Mouse (Mus musculus): ENCODE results near the gene Dyrk2. TPM values are rescaled to one million over a fixed set of nuclear protein-coding genes. Genes with fewer than 3 reads are reported as not detected.
A peak's percentile ranks its signal among the peaks of the same experiment; 100 is the strongest.

The Dyrk2 gene
- total and polyA plus RNA-seq, 2 experiments from 2014 or later: 9.6 to 73.4 TPM

DNA sequence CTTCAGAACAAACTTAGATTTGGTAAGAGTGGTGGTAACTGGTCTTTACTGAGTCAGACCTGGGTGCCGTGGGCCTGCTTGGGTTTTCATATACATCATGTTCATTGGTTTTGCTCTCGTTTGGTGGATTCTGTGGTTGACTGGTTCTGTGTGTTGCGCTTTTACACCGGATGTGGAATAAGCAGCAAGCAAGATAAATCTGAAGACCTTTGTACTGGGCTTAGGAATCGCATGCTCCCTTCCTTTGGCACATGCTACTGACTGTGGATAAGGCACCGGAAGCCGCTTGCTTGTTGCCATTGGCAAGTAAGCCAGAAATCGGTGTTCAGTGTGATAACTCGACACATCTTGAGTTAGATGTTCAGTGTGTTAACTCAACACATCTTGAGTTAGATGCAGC is 15.4 kb downstream of the Dyrk2 start:
- no peak overlapping the region for H3K4me3 ChIP-seq (ENCODE audit: low read depth, low read length)
- 92% methylated on average over 9 of the region's 9 CpGs for WGBS
- no peak for DNase-seq (ENCODE audit: low spot score)
- H3K27ac ChIP-seq (ENCODE audit: low read depth, low read length): no peak overlapping the region
- H3K4me2 ChIP-seq (ENCODE audit: low read depth, low read length, poor library complexity, severe bottlenecking): no peak overlapping the region
- H3K9ac ChIP-seq (replicated peaks; ENCODE audit: low read length, poor library complexity, severe bottlenecking): no peak overlapping the region
- 0 out of 2 replicates have a peak, but pooled peaks cover 3% of the 10 kb centered on the region for H3K4me1 ChIP-seq (ENCODE audit: insufficient read depth, low read length)
- H3K36me3 ChIP-seq (ENCODE audit: insufficient read depth, low read length): peaks cover 18% of the 10 kb centered on the region
- no peaks in the 10 kb centered on the region for H3K27me3 ChIP-seq (ENCODE audit: insufficient read depth, low read length)
- TF ChIP-seq CTCF (IDR thresholded peaks at IDR 0.05): no peak
- H3K9me3 ChIP-seq (ENCODE audit: low read length): no peaks in the 10 kb centered on the region
- no peak for ATAC-seq (ENCODE audit: low FRiP score)

DNA sequence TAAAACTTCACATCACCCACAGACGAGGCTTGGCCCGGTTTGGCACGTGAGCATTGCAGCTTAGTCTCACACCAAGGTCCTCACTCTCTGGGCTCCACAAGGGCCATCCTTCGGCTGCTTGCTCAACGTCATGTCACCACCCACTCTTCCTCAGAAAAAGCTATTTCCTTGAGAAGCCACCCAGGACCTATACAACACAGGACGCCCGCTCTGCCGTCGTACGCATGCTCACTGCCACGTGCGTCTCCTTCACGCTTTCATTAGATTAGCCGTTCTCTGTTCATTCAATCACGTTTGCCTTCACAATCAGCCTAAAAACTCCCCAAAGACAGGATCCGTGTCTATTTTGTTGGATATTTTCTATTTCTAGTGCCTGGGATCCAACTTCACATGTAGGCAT is 17.5 kb downstream of the Dyrk2 start:
- Histone ChIP-seq H3K4me2 (ENCODE audit: low read depth, low read length, poor library complexity, severe bottlenecking) (peak overlapping the region; percentile 26; the same call in 1 of the 2 replicates), H3K4me3 (ENCODE audit: low read depth, low read length) (no peak overlapping the region), H3K36me3 (ENCODE audit: insufficient read depth, low read length) (peaks cover 6% of the 10 kb centered on the region; the same call in 1 of the 2 replicates), H3K4me1 (ENCODE audit: insufficient read depth, low read length) (0 out of 2 replicates have a peak, but pooled peaks cover 3% of the 10 kb centered on the region), H3K27me3 (ENCODE audit: insufficient read depth, low read length) (no peaks in the 10 kb centered on the region), H3K27ac (ENCODE audit: low read depth, low read length) (no peak overlapping the region), H3K9ac (replicated peaks; ENCODE audit: low read length, poor library complexity, severe bottlenecking) (no peak overlapping the region), H3K9me3 (ENCODE audit: low read length) (no peaks in the 10 kb centered on the region)
- DNase-seq (ENCODE audit: low spot score) (no peak), ATAC-seq (ENCODE audit: low FRiP score) (no peak)
- 52% methylated on average over 16 of the region's 16 CpGs for WGBS
- no peak for TF ChIP-seq CTCF (IDR thresholded peaks at IDR 0.05)

DNA sequence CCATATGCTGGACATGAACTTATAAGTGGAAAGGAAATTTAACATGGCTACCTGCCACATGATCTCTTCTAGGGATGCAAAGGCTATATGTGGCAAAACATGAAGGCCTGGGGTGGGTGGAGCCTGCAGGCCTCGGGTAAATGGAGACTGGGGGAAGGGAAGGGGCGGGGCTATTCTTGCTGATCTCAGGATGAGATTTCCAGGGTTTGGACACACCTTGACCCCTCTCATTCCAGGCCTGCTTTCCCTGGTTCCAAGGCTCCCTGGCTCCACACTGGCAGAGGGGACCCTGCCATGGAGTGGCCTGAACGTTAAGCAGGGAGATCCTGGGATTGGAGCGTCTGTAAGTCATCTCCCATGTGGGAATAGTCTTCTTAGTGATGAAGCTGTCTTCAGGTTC is 21.5 kb downstream of the Dyrk2 start:
- 79% methylated on average over 4 of the region's 4 CpGs for WGBS
- Histone ChIP-seq H3K9ac (replicated peaks; ENCODE audit: low read length, poor library complexity, severe bottlenecking) (no peak overlapping the region), H3K4me2 (ENCODE audit: low read depth, low read length, poor library complexity, severe bottlenecking) (no peak overlapping the region), H3K9me3 (ENCODE audit: low read length) (no peaks in the 10 kb centered on the region), H3K4me3 (ENCODE audit: low read depth, low read length) (no peak overlapping the region), H3K36me3 (ENCODE audit: insufficient read depth, low read length) (no peaks in the 10 kb centered on the region), H3K27me3 (ENCODE audit: insufficient read depth, low read length) (no peaks in the 10 kb centered on the region), H3K4me1 (ENCODE audit: insufficient read depth, low read length) (no peaks in the 10 kb centered on the region), H3K27ac (ENCODE audit: low read depth, low read length) (no peak overlapping the region)
- ATAC-seq (ENCODE audit: low FRiP score): no peak
- no peak for DNase-seq (ENCODE audit: low spot score)
- TF ChIP-seq CTCF (IDR thresholded peaks at IDR 0.05): no peak

- WGBS: 51% methylated on average over 10 of the region's 10 CpGs
- no peak for TF ChIP-seq CTCF (IDR thresholded peaks at IDR 0.05)
- H3K27ac ChIP-seq (ENCODE audit: low read depth, low read length): no peak overlapping the region
- no peak overlapping the region for H3K4me2 ChIP-seq (ENCODE audit: low read depth, low read length, poor library complexity, severe bottlenecking)
- no peak for ATAC-seq (ENCODE audit: low FRiP score)
- no peak overlapping the region for H3K4me3 ChIP-seq (ENCODE audit: low read depth, low read length)
- H3K36me3 ChIP-seq (ENCODE audit: insufficient read depth, low read length): no peaks in the 10 kb centered on the region
- no peaks in the 10 kb centered on the region for H3K27me3 ChIP-seq (ENCODE audit: insufficient read depth, low read length)
- no peak overlapping the region for H3K9ac ChIP-seq (replicated peaks; ENCODE audit: low read length, poor library complexity, severe bottlenecking)
- H3K4me1 ChIP-seq (ENCODE audit: insufficient read depth, low read length): no peaks in the 10 kb centered on the region
- DNase-seq (ENCODE audit: low spot score): no peak
- no peaks in the 10 kb centered on the region for H3K9me3 ChIP-seq (ENCODE audit: low read length)
These were observed 22.9 kb downstream of the Dyrk2 start for GRCm38 (mm10) chr10:118846991-118847545.

DNA sequence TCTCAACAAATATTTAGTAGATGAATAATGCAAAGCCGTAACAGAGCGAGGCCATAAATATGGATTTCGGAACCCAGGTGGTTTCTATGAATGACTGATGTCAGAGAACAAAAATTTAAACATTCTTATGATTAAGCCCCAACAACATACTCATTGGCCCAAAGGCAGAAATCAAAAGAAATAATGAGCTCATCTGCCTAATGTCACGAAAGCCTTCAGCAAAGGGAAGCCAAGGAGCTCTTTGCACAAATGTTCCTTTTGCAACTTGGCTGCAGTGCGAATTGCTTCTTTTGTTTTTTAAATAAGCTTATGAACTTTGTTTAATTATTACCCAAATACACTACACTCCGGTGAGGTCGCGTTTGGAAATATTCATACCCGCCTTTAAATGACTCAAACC is 29.4 kb downstream of the Dyrk2 start:
- 73% methylated on average over 9 of the region's 9 CpGs for WGBS
- no peaks in the 10 kb centered on the region for H3K27me3 ChIP-seq (ENCODE audit: insufficient read depth, low read length)
- DNase-seq (ENCODE audit: low spot score): no peak
- H3K9me3 ChIP-seq (ENCODE audit: low read length): no peaks in the 10 kb centered on the region
- H3K9ac ChIP-seq (replicated peaks; ENCODE audit: low read length, poor library complexity, severe bottlenecking): no peak overlapping the region
- ATAC-seq (ENCODE audit: low FRiP score): no peak
- no peak overlapping the region for H3K27ac ChIP-seq (ENCODE audit: low read depth, low read length)
- TF ChIP-seq CTCF (IDR thresholded peaks at IDR 0.05): no peak
- no peak overlapping the region for H3K4me3 ChIP-seq (ENCODE audit: low read depth, low read length)
- no peak overlapping the region for H3K4me2 ChIP-seq (ENCODE audit: low read depth, low read length, poor library complexity, severe bottlenecking)
- no peaks in the 10 kb centered on the region for H3K36me3 ChIP-seq (ENCODE audit: insufficient read depth, low read length)
- no peaks in the 10 kb centered on the region for H3K4me1 ChIP-seq (ENCODE audit: insufficient read depth, low read length)

- no peaks in the 10 kb centered on the region for H3K36me3 ChIP-seq (ENCODE audit: insufficient read depth, low read length)
- H3K27me3 ChIP-seq (ENCODE audit: insufficient read depth, low read length): no peaks in the 10 kb centered on the region
- no peaks in the 10 kb centered on the region for H3K4me1 ChIP-seq (ENCODE audit: insufficient read depth, low read length)
- no peak for DNase-seq (ENCODE audit: low spot score)
- no peak for TF ChIP-seq CTCF (IDR thresholded peaks at IDR 0.05)
- WGBS: 93% methylated on average over 19 of the region's 19 CpGs
- no peak overlapping the region for H3K4me3 ChIP-seq (ENCODE audit: low read depth, low read length)
- H3K9ac ChIP-seq (replicated peaks; ENCODE audit: low read length, poor library complexity, severe bottlenecking): no peak overlapping the region
- H3K4me2 ChIP-seq (ENCODE audit: low read depth, low read length, poor library complexity, severe bottlenecking): no peak overlapping the region
- H3K27ac ChIP-seq (ENCODE audit: low read depth, low read length): no peak overlapping the region
- ATAC-seq (ENCODE audit: low FRiP score): no peak
- H3K9me3 ChIP-seq (ENCODE audit: low read length): no peaks in the 10 kb centered on the region
These were observed 30.5 kb downstream of the Dyrk2 start for GRCm38 (mm10) chr10:118839343-118840141.

All from midbrain, postnatal 0 days (tissue).